Mouse (Mus musculus): ENCODE data around the gene 2310022B05Rik. TPM values are rescaled to one million over a fixed set of nuclear protein-coding genes. Genes with fewer than 3 reads are reported as not detected.

The 2310022B05Rik gene
- polyA plus RNA-seq, 1 experiment from 2014 or later, result 17.0 TPM

DNA sequence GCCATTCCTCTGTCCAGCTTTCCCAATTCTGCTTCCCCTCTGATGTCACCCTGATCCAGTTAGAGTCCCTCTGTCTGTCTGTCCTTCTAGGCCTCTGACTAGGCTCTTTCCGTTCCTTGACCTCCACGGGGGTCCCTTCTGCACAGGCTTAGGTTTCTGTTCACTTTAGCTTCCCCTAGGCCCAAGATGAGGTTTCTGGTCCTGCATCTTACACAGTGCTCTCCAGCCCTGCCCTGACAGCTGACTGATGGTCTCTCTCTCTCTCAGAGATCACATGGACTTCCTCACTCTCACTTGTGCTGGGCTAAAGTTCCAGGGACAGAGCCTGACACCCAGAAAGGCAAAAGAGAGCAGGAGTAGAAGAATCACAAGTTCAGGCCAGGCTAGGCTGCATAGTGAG is 76.6 kb downstream of the 2310022B05Rik start:
- H3K27ac ChIP-seq (ENCODE audit: low read length), result no peak overlapping the region
- peaks cover 4% of the 10 kb centered on the region; the same call in 1 of the 2 replicates for H3K4me1 ChIP-seq (ENCODE audit: control insufficient read depth, insufficient read depth, low read length)
- no peak overlapping the region for H3K4me2 ChIP-seq (ENCODE audit: low read depth, low read length)
- WGBS, result 90% methylated on average over 2 of the region's 2 CpGs
- no peaks in the 10 kb centered on the region for H3K9me3 ChIP-seq (ENCODE audit: control insufficient read depth, low read length)
- H3K4me3 ChIP-seq (ENCODE audit: low read length), result no peak overlapping the region
- H3K9ac ChIP-seq (ENCODE audit: low read depth, low read length), result no peak overlapping the region; the same call in 1 of the 2 replicates
- ATAC-seq, result no peak
- no peaks in the 10 kb centered on the region for H3K27me3 ChIP-seq (replicated peaks; ENCODE audit: control insufficient read depth, insufficient read depth, low read length)
- H3K36me3 ChIP-seq (ENCODE audit: control insufficient read depth, insufficient read depth, low read length), result no peaks in the 10 kb centered on the region

Other genes starting within 250 kb of the 2310022B05Rik start
- 1.5 and 1.7 TPM in 2 replicates for gene Pgbd5, start 223.7 kb downstream of the 2310022B05Rik start, polyA plus RNA-seq (2015; fragmentation: Nextera tagmentation; extraction: Ambion mirVana)
- 35.5 and 37.6 TPM in 2 replicates for gene Cog2, start 142.6 kb downstream of the 2310022B05Rik start, polyA plus RNA-seq (2015; fragmentation: Nextera tagmentation; extraction: Ambion mirVana)
- gene Agt, start 93.7 kb downstream of the 2310022B05Rik start, polyA plus RNA-seq (2015; fragmentation: Nextera tagmentation; extraction: Ambion mirVana), result 5.9 and 8.4 TPM in 2 replicates
- gene Capn9, start 87.3 kb downstream of the 2310022B05Rik start, polyA plus RNA-seq (2015; fragmentation: Nextera tagmentation; extraction: Ambion mirVana), result 2.3 and 2.9 TPM in 2 replicates
- 34.7 and 35.0 TPM in 2 replicates for gene Ttc13, start 58.6 kb upstream of the 2310022B05Rik start, polyA plus RNA-seq (2015; fragmentation: Nextera tagmentation; extraction: Ambion mirVana)
- gene Arv1, start 58.8 kb upstream of the 2310022B05Rik start, polyA plus RNA-seq (2015; fragmentation: Nextera tagmentation; extraction: Ambion mirVana), result 15.2 and 17.1 TPM in 2 replicates
- gene Fam89a, start 88.5 kb upstream of the 2310022B05Rik start, polyA plus RNA-seq (2015; fragmentation: Nextera tagmentation; extraction: Ambion mirVana), result 2.8 and 2.9 TPM in 2 replicates
- 0.32 and 0.38 TPM in 2 replicates for gene Trim67, start 129.7 kb upstream of the 2310022B05Rik start, polyA plus RNA-seq (2015; fragmentation: Nextera tagmentation; extraction: Ambion mirVana)
- gene Gnpat, start 199.7 kb upstream of the 2310022B05Rik start, polyA plus RNA-seq (2015; fragmentation: Nextera tagmentation; extraction: Ambion mirVana), result 75.4 and 83.6 TPM in 2 replicates
- 41.7 and 42.8 TPM in 2 replicates for gene 2810004N23Rik, start 199.8 kb upstream of the 2310022B05Rik start, polyA plus RNA-seq (2015; fragmentation: Nextera tagmentation; extraction: Ambion mirVana)
- 3.2 and 6.0 TPM in 2 replicates for gene Exoc8, start 234.3 kb upstream of the 2310022B05Rik start, polyA plus RNA-seq (2015; fragmentation: Nextera tagmentation; extraction: Ambion mirVana)
- gene Sprtn, start 234.5 kb upstream of the 2310022B05Rik start, polyA plus RNA-seq (2015; fragmentation: Nextera tagmentation; extraction: Ambion mirVana), result 6.1 and 6.7 TPM in 2 replicates

Data from intestine, embryonic 16.5 days (tissue).